Mouse (Mus musculus) CH12.LX (cell line): Measurements from ENCODE around the gene Zranb3. TPM values are rescaled to one million over a fixed set of nuclear protein-coding genes. Genes with fewer than 3 reads are reported as not detected.

Experiments used
- DNase-seq: peaks from one replicate; pipeline ENCODE4 v3.0.0-alpha.2; 2013; ENCODE audit errors: extremely low read depth
- H3K27ac ChIP-seq: 2 replicates; pipeline ENCODE4 v1.5.1; 2012; ENCODE audit warnings: low read depth, mild to moderate bottlenecking, control low read depth, moderate library complexity; ENCODE audit not compliant: insufficient read depth
- H3K27me3 ChIP-seq: replicated peaks from 2 replicates; pipeline ENCODE3; 2012; ENCODE audit warnings: inconsistent platforms
- H3K36me3 ChIP-seq, 2 experiments: replicated peaks in 1 of 2; 2 replicates each; pipeline versions ENCODE3 to v1.6.1; 2012; ENCODE audit warnings: inconsistent platforms in 1 of 2, low read length in 1 of 2, mild to moderate bottlenecking in 1 of 2, mixed read lengths in 1 of 2, moderate library complexity in 1 of 2; ENCODE audit not compliant: control insufficient read depth in 1 of 2, insufficient read depth in 1 of 2
- H3K4me1 ChIP-seq, 2 experiments: 2 replicates each; pipeline ENCODE4 v1.6.1; 2012; ENCODE audit warnings: inconsistent platforms in 1 of 2, moderate library complexity in 1 of 2; ENCODE audit not compliant: insufficient read depth in 2 of 2, control insufficient read depth in 1 of 2
- H3K4me2 ChIP-seq: 2 replicates; pipeline ENCODE4 v1.6.1; 2012; ENCODE audit warnings: low read depth, mild to moderate bottlenecking, control low read depth; ENCODE audit not compliant: poor library complexity, insufficient read depth, severe bottlenecking
- H3K4me3 ChIP-seq, 3 experiments: fragments of 150-350 bp in 1 of 3; sonication (generic) in 1 of 3; replicated peaks in 1 of 3; 2 replicates each; pipeline versions ENCODE3 to v1.5.1; 2011 to 2012; ENCODE audit warnings: low read depth in 2 of 3, low read length in 2 of 3, mild to moderate bottlenecking in 2 of 3, moderate library complexity in 2 of 3, control low read depth in 1 of 3, improper control_type of control experiment in 1 of 3, inconsistent platforms in 1 of 3, mixed read lengths in 1 of 3; ENCODE audit not compliant: poor library complexity in 1 of 3
- H3K79me2 ChIP-seq: replicated peaks from 2 replicates; pipeline ENCODE4 v1.6.1; 2012; ENCODE audit warnings: mild to moderate bottlenecking, moderate library complexity; ENCODE audit not compliant: control insufficient read depth, poor library complexity, insufficient read depth, severe bottlenecking; ENCODE audit errors: extremely low read depth
- H3K9ac ChIP-seq: 2 replicates; pipeline ENCODE4 v1.6.1; 2012; ENCODE audit warnings: low read depth, mild to moderate bottlenecking, control low read depth, moderate library complexity; ENCODE audit not compliant: insufficient read depth
- H3K9me3 ChIP-seq: replicated peaks from 2 replicates; pipeline ENCODE3; 2012; ENCODE audit warnings: low read length, inconsistent platforms, mixed read lengths
- BHLHE40 ChIP-seq: IDR thresholded peaks from 2 replicates; pipeline ENCODE4 v1.6.1; 2011; ENCODE audit warnings: mild to moderate bottlenecking, low read depth, low read length, improper control_type of control experiment
- CHD1 ChIP-seq: IDR thresholded peaks from 2 replicates; pipeline ENCODE4 v1.6.1; 2012; ENCODE audit warnings: low read depth, low read length, improper control_type of control experiment, inconsistent platforms
- CHD2 ChIP-seq: IDR thresholded peaks from 2 replicates; pipeline ENCODE4 v1.6.1; 2011; ENCODE audit warnings: low read length, improper control_type of control experiment
- ELF1 ChIP-seq: IDR thresholded peaks from 2 replicates; pipeline ENCODE4 v1.6.1; 2014; ENCODE audit warnings: low read depth, mild to moderate bottlenecking, inconsistent platforms, low read length, improper control_type of control experiment
- EP300 ChIP-seq: IDR thresholded peaks from 2 replicates; pipeline ENCODE4 v1.6.1; 2011; ENCODE audit warnings: low read length, improper control_type of control experiment
- GABPA ChIP-seq: IDR thresholded peaks from 2 replicates; pipeline ENCODE4 v1.6.1; 2012; ENCODE audit warnings: low read depth, low read length, improper control_type of control experiment, inconsistent platforms; ENCODE audit not compliant: insufficient replicate concordance
- HCFC1 ChIP-seq: IDR thresholded peaks from 2 replicates; pipeline ENCODE4 v1.6.1; 2012; ENCODE audit warnings: low read depth, mild to moderate bottlenecking, inconsistent platforms, low read length, improper control_type of control experiment
- IRF4 ChIP-seq: IDR thresholded peaks from 2 replicates; pipeline ENCODE4 v1.6.1; 2014; ENCODE audit warnings: low read depth, mild to moderate bottlenecking, inconsistent platforms, low read length, improper control_type of control experiment
- JUN ChIP-seq: IDR thresholded peaks from 2 replicates; pipeline ENCODE4 v1.6.1; 2011; ENCODE audit warnings: low read depth, mild to moderate bottlenecking, low read length, improper control_type of control experiment, moderate library complexity; ENCODE audit not compliant: insufficient read depth
- JUND ChIP-seq: conservative IDR thresholded peaks from 2 replicates; pipeline ENCODE4 v1.6.1; 2011; ENCODE audit warnings: low read depth, low read length, improper control_type of control experiment
- MAFK ChIP-seq: IDR thresholded peaks from 2 replicates; pipeline ENCODE4 v1.6.1; 2011; ENCODE audit warnings: low read length, improper control_type of control experiment; ENCODE audit not compliant: insufficient replicate concordance
- MXI1 ChIP-seq: IDR thresholded peaks from 2 replicates; pipeline ENCODE4 v1.6.1; 2011; ENCODE audit warnings: mild to moderate bottlenecking, low read depth, low read length, improper control_type of control experiment
- MYC ChIP-seq: IDR thresholded peaks from 2 replicates; pipeline ENCODE4 v1.6.1; 2011; ENCODE audit warnings: low read depth, mild to moderate bottlenecking, improper control_type of control experiment, low read length
- PAX5 ChIP-seq: IDR thresholded peaks from 2 replicates; pipeline ENCODE4 v1.6.1; 2012; ENCODE audit warnings: low read length, inconsistent platforms, mixed read lengths
- RAD21 ChIP-seq: IDR thresholded peaks from 2 replicates; pipeline ENCODE4 v1.6.1; 2011; ENCODE audit warnings: low read depth, mild to moderate bottlenecking, low read length, improper control_type of control experiment, moderate library complexity
- RCOR1 ChIP-seq: conservative IDR thresholded peaks from 2 replicates; pipeline ENCODE4 v1.6.1; 2012; ENCODE audit warnings: low read depth, mild to moderate bottlenecking, inconsistent platforms, low read length, improper control_type of control experiment
- SIN3A ChIP-seq: IDR thresholded peaks from 2 replicates; pipeline ENCODE4 v1.6.1; 2012; ENCODE audit warnings: low read length, improper control_type of control experiment, inconsistent platforms
- TBP ChIP-seq: conservative IDR thresholded peaks from 2 replicates; pipeline ENCODE4 v1.6.1; 2011; ENCODE audit warnings: low read depth, low read length, improper control_type of control experiment
- TCF12 ChIP-seq: IDR thresholded peaks from 2 replicates; pipeline ENCODE4 v1.6.1; 2014; ENCODE audit warnings: low read depth, mild to moderate bottlenecking, inconsistent platforms, low read length, improper control_type of control experiment
- ZC3H11A ChIP-seq: IDR thresholded peaks from 2 replicates; pipeline ENCODE4 v1.6.1; 2012; ENCODE audit warnings: low read depth, mild to moderate bottlenecking, inconsistent platforms, low read length, improper control_type of control experiment
- ZKSCAN1 ChIP-seq: IDR thresholded peaks from 2 replicates; pipeline ENCODE4 v1.6.1; 2012; ENCODE audit warnings: low read depth, inconsistent platforms, low read length, improper control_type of control experiment, borderline replicate concordance
- ZMIZ1 ChIP-seq: IDR thresholded peaks from 2 replicates; pipeline ENCODE4 v1.6.1; 2012; ENCODE audit warnings: low read depth, mild to moderate bottlenecking, inconsistent platforms, low read length, improper control_type of control experiment
- ZNF384 ChIP-seq: IDR thresholded peaks from 2 replicates; pipeline ENCODE4 v1.6.1; 2012; ENCODE audit warnings: low read depth, low read length, improper control_type of control experiment, inconsistent platforms
- dilution Hi-C: fragments of 300-500 bp; cut with MboI; formaldehyde crosslinking; loops from 2 replicates; pipeline ENCODE4 v1.14.3; 2020; ENCODE audit warnings: low sequenced_read_pairs; ENCODE audit not compliant: extremely low pct_unique_long_range_greater_than_20kb, extremely low pct_ligation_motif_present
- in situ Hi-C: fragments of 300-500 bp; cut with MboI; formaldehyde crosslinking; loops from 3 replicates; pipeline ENCODE4 v1.14.3; 2019; ENCODE audit warnings: low sequenced_read_pairs, low pct_ligation_motif_present, low pct_unique_long_range_greater_than_20kb, mixed read lengths
- polyA plus RNA-seq: library from polyadenylated mRNA; unstranded; fragments of >175 nt; gene quantifications from 2 replicates; pipeline ENCODE4 v1.2.1, GENCODE M21; 2012; ENCODE audit warnings: low read depth; ENCODE audit not compliant: insufficient read length
- total RNA-seq, 2 experiments: library from RNA; depleted of rRNA; stranded (reverse); fragments of 300-350 nt in 1 of 2; fragments of >200 nt in 1 of 2; gene quantifications; 2 replicates each; pipeline ENCODE4 v1.2.3; 2012 to 2014

Zranb3 gene
- total and polyA plus RNA-seq, 3 experiments: 9.9 to 13.6 (median 12.4) TPM

DNA sequence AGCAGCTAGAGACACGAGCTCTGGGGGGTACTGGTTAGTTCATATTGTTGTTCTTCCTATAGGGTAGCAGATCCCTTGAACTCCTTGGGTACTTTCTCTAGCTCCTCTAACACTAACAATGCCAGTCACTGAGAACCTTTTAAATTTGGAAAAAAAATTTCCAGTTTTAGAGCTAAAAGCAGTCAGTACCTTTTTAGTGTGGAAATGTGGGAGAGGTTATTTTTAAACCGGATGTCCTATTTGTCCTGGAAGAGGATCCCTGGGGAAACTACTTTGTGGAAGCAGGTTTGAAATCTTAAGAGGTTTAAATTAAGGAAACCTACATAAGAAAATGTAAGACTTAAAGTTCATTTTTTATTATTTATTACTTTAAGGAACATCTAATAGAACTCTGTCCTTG is 56.4 kb downstream of the Zranb3 start:
- H3K79me2 ChIP-seq: 0 out of 2 replicates have a peak, but pooled peaks cover 2% of the 10 kb centered on the region
- H3K27ac ChIP-seq: no peak overlapping the region
- peaks cover 2% of the 10 kb centered on the region for H3K9me3 ChIP-seq
- dilution Hi-C loops (no loop called here), in situ Hi-C loops (no loop called here)
- TF ChIP-seq BHLHE40: no peak
- no peak for TF ChIP-seq ZKSCAN1
- no peak for TF ChIP-seq CHD2
- no peak for TF ChIP-seq ZC3H11A
- no peak for TF ChIP-seq GABPA
- TF ChIP-seq ZMIZ1: no peak
- no peak for TF ChIP-seq TCF12
- no peak for TF ChIP-seq JUN
- no peak for TF ChIP-seq MAFK
- no peak for TF ChIP-seq IRF4
- TF ChIP-seq JUND: no peak
- TF ChIP-seq EP300: no peak
- TF ChIP-seq CHD1: no peak
- TF ChIP-seq ELF1: no peak
- no peak for TF ChIP-seq MXI1
- no peak for TF ChIP-seq TBP
- TF ChIP-seq RAD21: no peak
- no peak for TF ChIP-seq MYC
- no peak overlapping the region for H3K9ac ChIP-seq
- H3K4me1 ChIP-seq: peaks cover 0 to 3% of the 10 kb centered on the region in 2 experiments; a peak in 1 of 4 replicates
- no peaks in the 10 kb centered on the region for H3K27me3 ChIP-seq
- no peak for DNase-seq
- H3K4me3 ChIP-seq: no peak overlapping the region
- H3K4me2 ChIP-seq: no peak overlapping the region
- peaks cover 0 to 13% of the 10 kb centered on the region in 2 experiments for H3K36me3 ChIP-seq

DNA sequence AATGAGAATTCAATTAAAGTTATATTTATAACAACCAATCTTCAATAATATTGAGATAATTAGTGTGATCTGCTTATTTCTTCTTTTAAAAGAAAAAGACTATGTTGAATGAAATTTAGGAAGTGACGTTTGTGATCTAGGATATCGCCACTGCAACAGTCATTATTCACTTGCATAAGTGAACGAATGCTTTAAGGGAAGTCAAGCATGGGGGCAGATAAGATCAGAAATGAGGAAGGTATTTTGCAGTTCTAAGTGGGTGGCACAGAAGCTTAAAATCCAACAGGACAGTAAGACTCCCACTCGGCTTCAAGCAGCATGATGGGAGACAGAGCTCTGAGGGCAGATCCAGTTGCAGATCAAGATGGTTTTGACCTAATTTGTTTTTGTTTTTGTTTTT is 58.7 kb downstream of the Zranb3 start:
- H3K79me2 ChIP-seq: no peaks in the 10 kb centered on the region
- dilution Hi-C loops (no loop called here), in situ Hi-C loops (no loop called here)
- no peak overlapping the region for H3K4me2 ChIP-seq
- no peak for DNase-seq
- peaks cover 0 to 6% of the 10 kb centered on the region in 2 experiments; a peak in 1 of 4 replicates for H3K4me1 ChIP-seq
- H3K4me3 ChIP-seq: no peak overlapping the region
- H3K9me3 ChIP-seq: peaks cover 2% of the 10 kb centered on the region
- H3K27ac ChIP-seq: no peak overlapping the region
- no peak overlapping the region for H3K9ac ChIP-seq
- TF ChIP-seq ZNF384: no peak
- no peak for TF ChIP-seq IRF4
- TF ChIP-seq RCOR1: no peak
- TF ChIP-seq PAX5: no peak
- no peak for TF ChIP-seq HCFC1
- TF ChIP-seq SIN3A: no peak
- TF ChIP-seq MYC: no peak
- H3K27me3 ChIP-seq: no peaks in the 10 kb centered on the region
- H3K36me3 ChIP-seq: peaks cover 0 to 11% of the 10 kb centered on the region in 2 experiments
